Mouse (Mus musculus) CD4-positive, CD25-positive, alpha-beta regulatory T cell, adult 9 weeks (primary cell): ENCODE measurements around the gene Gm15091. TPM values are rescaled to one million over a fixed set of nuclear protein-coding genes. Genes with fewer than 3 reads are reported as not detected.

Source experiments
- polyA plus RNA-seq: library from polyadenylated mRNA; unstranded; fragments of 100-300 nt; shearing (Covaris generic); gene quantifications from one replicate; pipeline ENCODE4 v1.2.1, GENCODE M21; 2017

Gene Gm15091
- polyA plus RNA-seq, result not detected

GRCm38 (mm10) chrX:149941355-149941754, at the start of gene Gm15091:
Gm15091 (plus strand) TSS chrX:149941655.

Other genes starting within 250 kb of the Gm15091 start
- gene Gm15097, start 157.2 kb upstream of the Gm15091 start, polyA plus RNA-seq, result not detected